ENCODE assay signal across 9 mouse cellular contexts in the genomic region with DNA sequence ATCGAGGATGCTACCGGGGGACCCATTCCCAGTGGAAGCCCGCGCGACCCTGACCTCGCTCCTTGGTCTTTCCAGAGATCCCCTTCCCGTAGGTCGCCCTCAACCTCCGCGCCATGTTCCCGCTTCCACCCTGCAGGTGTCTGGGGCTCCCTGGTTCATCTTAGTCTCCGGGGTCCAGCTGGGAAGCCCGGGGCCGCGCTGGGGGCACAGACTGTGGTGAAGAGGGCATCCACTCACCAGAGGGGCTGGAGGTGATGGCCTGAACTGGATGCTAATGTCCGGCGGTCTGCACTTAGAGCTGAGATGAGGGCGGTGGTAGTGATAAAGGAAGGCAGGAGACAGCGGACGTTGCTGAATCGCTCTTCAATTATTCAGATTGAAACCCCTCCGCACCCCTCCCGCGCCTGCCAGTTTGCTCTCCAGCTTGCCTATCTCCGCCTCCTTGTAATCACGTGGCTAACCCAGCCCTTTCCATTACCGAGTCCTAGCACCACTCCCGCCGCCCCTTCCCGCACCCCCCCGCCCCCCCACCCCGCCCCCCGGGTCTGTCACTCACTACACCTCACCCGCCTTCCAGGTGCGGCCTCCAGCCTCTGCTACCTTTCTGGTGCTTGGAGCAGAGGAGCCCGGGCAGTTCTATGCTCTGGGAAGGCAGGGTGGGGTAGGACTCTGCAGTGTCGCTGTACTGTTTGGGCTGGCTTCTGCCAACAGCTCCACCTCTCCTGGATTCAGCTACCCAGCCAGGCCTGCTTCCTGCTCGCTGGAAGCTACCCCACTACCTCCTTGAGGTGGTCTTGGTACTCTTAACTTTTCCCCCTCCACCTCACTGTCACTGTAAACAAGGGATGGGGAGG. TPM values are rescaled to one million over a fixed set of nuclear protein-coding genes. Genes with fewer than 3 reads are reported as not detected.
DNase-seq lines count a peak whose midpoint lies in the region; ATAC-seq and TF ChIP-seq lines count a peak whose summit lies in the region.
"Had no signal": no experiment of that assay in that cellular context is flagged by ENCODE, and none has a peak within 500 bp of the region (broad histone marks: within the 10 kb centered on the region; RNA-seq: fewer than 3 reads in every experiment).

TSS of gene Slc7a14 (minus strand) at position 445 of the 854 bp plus-strand sequence.

- no peaks in the 10 kb centered on the region for H3K36me3 ChIP-seq in lung, embryonic 14.5 days (ENCODE audit: insufficient read depth)
- no peaks in the 10 kb centered on the region for H3K36me3 ChIP-seq in embryonic facial prominence, embryonic 10.5 days (replicated peaks)
- no peaks in the 10 kb centered on the region for H3K36me3 ChIP-seq in hindbrain, postnatal 0 days (ENCODE audit: insufficient read depth, low read length)
- no peaks in the 10 kb centered on the region for H3K36me3 ChIP-seq in midbrain, embryonic 11.5 days (ENCODE audit: control insufficient read depth, insufficient read depth, low read length)
- H3K36me3 ChIP-seq in testis, adult 2 months (ENCODE audit: control insufficient read depth, insufficient read depth, low read length): no peaks in the 10 kb centered on the region

- no peak for DNase-seq in lung, embryonic 14.5 days
- no peak for DNase-seq in lung, adult 2 months
- peak; percentile 23 for DNase-seq in embryonic facial prominence, embryonic 10.5 days (ENCODE audit: low spot score)
- DNase-seq in hindbrain, postnatal 0 days (ENCODE audit: low spot score): peak; percentile 86
- peak; percentile 91 for DNase-seq in midbrain, embryonic 11.5 days (ENCODE audit: low spot score, missing footprints)
- DNase-seq in thymus, postnatal 0 days (ENCODE audit: low spot score): no peak
- DNase-seq in T-cell, adult 2 months (ENCODE audit: low spot score): no peak

- TF ChIP-seq CTCF in lung, embryonic 14.5 days (IDR thresholded peaks at IDR 0.05; ENCODE audit: low read depth): no peak
- TF ChIP-seq CTCF in lung, adult 2 months (IDR thresholded peaks at IDR 0.05; ENCODE audit: insufficient read depth, low read length): no peak
- no peak for TF ChIP-seq CTCF in hindbrain, postnatal 0 days (IDR thresholded peaks at IDR 0.05; ENCODE audit: low read depth)
- TF ChIP-seq CTCF in testis, adult 2 months (IDR thresholded peaks at IDR 0.05; ENCODE audit: control insufficient read depth, insufficient read depth, insufficient replicate concordance, low read depth, low read length): no peak

- peak within 1 kb of the TSS; percentile 8; the same call in 1 of the 2 replicates for H3K4me3 ChIP-seq in lung, embryonic 14.5 days (ENCODE audit: low read depth, low read length)
- H3K4me3 ChIP-seq in lung, adult 2 months (replicated peaks; ENCODE audit: extremely low read depth, low read depth, low read length): no peak within 1 kb of the TSS
- H3K4me3 ChIP-seq in embryonic facial prominence, embryonic 10.5 days: peak within 1 kb of the TSS; percentile 55
- H3K4me3 ChIP-seq in hindbrain, postnatal 0 days (ENCODE audit: low read length): peak within 1 kb of the TSS; percentile 70
- H3K4me3 ChIP-seq in midbrain, embryonic 11.5 days (ENCODE audit: low read depth, low read length): peak within 1 kb of the TSS; percentile 41
- H3K4me3 ChIP-seq in testis, adult 2 months (ENCODE audit: control insufficient read depth, low read depth, low read length): peak within 1 kb of the TSS; percentile 3; the same call in 1 of the 2 replicates

- no peaks in the 10 kb centered on the region for H3K9me3 ChIP-seq in lung, embryonic 14.5 days (ENCODE audit: low read depth, low read length)
- H3K9me3 ChIP-seq in embryonic facial prominence, embryonic 10.5 days: no peaks in the 10 kb centered on the region
- H3K9me3 ChIP-seq in hindbrain, postnatal 0 days (ENCODE audit: low read length): no peaks in the 10 kb centered on the region
- no peaks in the 10 kb centered on the region for H3K9me3 ChIP-seq in midbrain, embryonic 11.5 days (ENCODE audit: control insufficient read depth, low read length)

- H3K27ac ChIP-seq in lung, embryonic 14.5 days (ENCODE audit: low read depth): no peak within 1 kb of the TSS
- H3K27ac ChIP-seq in embryonic facial prominence, embryonic 10.5 days (replicated peaks): no peak within 1 kb of the TSS
- H3K27ac ChIP-seq in hindbrain, postnatal 0 days: peak within 1 kb of the TSS; percentile 79
- H3K27ac ChIP-seq in midbrain, embryonic 11.5 days (ENCODE audit: low read depth, low read length): no peak within 1 kb of the TSS
- no peak within 1 kb of the TSS for H3K27ac ChIP-seq in testis, adult 2 months (ENCODE audit: control insufficient read depth, insufficient read depth, low read depth, low read length)

- peaks cover 22% of the 10 kb centered on the region for H3K27me3 ChIP-seq in lung, embryonic 14.5 days (ENCODE audit: insufficient read depth, low read length)
- H3K27me3 ChIP-seq in embryonic facial prominence, embryonic 10.5 days (replicated peaks; ENCODE audit: low read depth, poor library complexity, severe bottlenecking): peaks cover 42% of the 10 kb centered on the region
- H3K27me3 ChIP-seq in hindbrain, postnatal 0 days (ENCODE audit: insufficient read depth, low read length): no peaks in the 10 kb centered on the region
- peaks cover 10% of the 10 kb centered on the region for H3K27me3 ChIP-seq in midbrain, embryonic 11.5 days (ENCODE audit: control insufficient read depth, insufficient read depth, low read length)
- no peaks in the 10 kb centered on the region for H3K27me3 ChIP-seq in testis, adult 2 months (ENCODE audit: control insufficient read depth, insufficient read depth, low read length)

- TF ChIP-seq POLR2A in lung, adult 2 months (IDR thresholded peaks at IDR 0.05; ENCODE audit: borderline replicate concordance, extremely low read depth, low read depth, low read length): no peak
- TF ChIP-seq POLR2A in testis, adult 2 months (IDR thresholded peaks at IDR 0.05; ENCODE audit: control insufficient read depth, low read depth, low read length): no peak

- H3K4me1 ChIP-seq in lung, embryonic 14.5 days (ENCODE audit: insufficient read depth): no peaks in the 10 kb centered on the region
- no peaks in the 10 kb centered on the region for H3K4me1 ChIP-seq in lung, adult 2 months (ENCODE audit: control insufficient read depth, insufficient read depth, low read length)
- H3K4me1 ChIP-seq in embryonic facial prominence, embryonic 10.5 days: peaks cover 14% of the 10 kb centered on the region
- H3K4me1 ChIP-seq in hindbrain, postnatal 0 days (ENCODE audit: insufficient read depth, low read length): no peaks in the 10 kb centered on the region
- H3K4me1 ChIP-seq in midbrain, embryonic 11.5 days (ENCODE audit: control insufficient read depth, insufficient read depth, low read length): peaks cover 4% of the 10 kb centered on the region; the same call in 1 of the 2 replicates
- H3K4me1 ChIP-seq in testis, adult 2 months (ENCODE audit: control insufficient read depth, insufficient read depth, low read length): peaks cover 5% of the 10 kb centered on the region

- 0 out of 2 replicates have a peak within 1 kb of the TSS, but pooled peaks have one; percentile 7 for H3K4me2 ChIP-seq in lung, embryonic 14.5 days
- peak within 1 kb of the TSS; percentile 69 for H3K4me2 ChIP-seq in hindbrain, postnatal 0 days (ENCODE audit: low read depth, low read length)
- peak within 1 kb of the TSS; percentile 89 for H3K4me2 ChIP-seq in midbrain, embryonic 11.5 days

- WGBS in lung, embryonic 14.5 days: under 1% methylated on average over 38 of the region's 38 CpGs
- WGBS in lung, adult 2 months: 5% methylated on average over 28 of the region's 38 CpGs
- WGBS in embryonic facial prominence, embryonic 10.5 days: 1% methylated on average over 32 of the region's 38 CpGs
- WGBS in hindbrain, postnatal 0 days: under 1% methylated on average over 30 of the region's 38 CpGs
- WGBS in midbrain, embryonic 11.5 days: under 1% methylated on average over 30 of the region's 38 CpGs

- no peak for ATAC-seq in lung, embryonic 14.5 days (ENCODE audit: insufficient read depth)
- ATAC-seq in hindbrain, postnatal 0 days: peak; percentile 94
- peak; percentile 90 for ATAC-seq in midbrain, embryonic 11.5 days (ENCODE audit: low FRiP score)

- no peak within 1 kb of the TSS for H3K9ac ChIP-seq in lung, embryonic 14.5 days
- H3K9ac ChIP-seq in hindbrain, postnatal 0 days (replicated peaks; ENCODE audit: low read length): peak within 1 kb of the TSS; percentile 86
- H3K9ac ChIP-seq in midbrain, embryonic 11.5 days (ENCODE audit: low read length): peak within 1 kb of the TSS; percentile 55

RNA-seq across cellular contexts. Expression of gene Slc7a14, which starts in this region (rescaled TPM):
- polyA plus RNA-seq in lung, embryonic 14.5 days (2014; fragmentation: Nextera tagmentation; extraction: Ambion mirVana): 0.07 and 0.13 TPM in 2 replicates
- 0.05 TPM in 2 replicates for polyA plus RNA-seq in lung, adult 2 months (2012; rRNA removed)
- 0.19 and 0.26 TPM in 2 replicates for polyA plus RNA-seq in embryonic facial prominence, embryonic 10.5 days (2016; fragmentation: Nextera tagmentation; extraction: Ambion mirVana)
- total RNA-seq in hindbrain, postnatal 0 days (2014; rRNA removed): 20.9 and 23.6 TPM in 2 replicates
- polyA plus RNA-seq in hindbrain, postnatal 0 days (2015; fragmentation: Nextera tagmentation; extraction: Ambion mirVana): 8.8 and 9.2 TPM in 2 replicates
- polyA plus RNA-seq in midbrain, embryonic 11.5 days (2014; fragmentation: Nextera tagmentation; extraction: Ambion mirVana): 0.43 and 0.44 TPM in 2 replicates
- 3.9 and 4.2 TPM in 2 replicates for polyA plus RNA-seq in testis, adult 2 months (2012; rRNA removed)
- polyA plus RNA-seq in thymus, postnatal 0 days (2015; fragmentation: Nextera tagmentation; extraction: Ambion mirVana): 0.01 and 0.04 TPM in 2 replicates
- total RNA-seq: liver, adult 2 months had no signal
- polyA plus RNA-seq: liver, adult 2 months had no signal

Comparison
In these comparisons a context has a peak if more than half of its experiments do, and no peak if none do; other contexts are left out.
1. Peak in DNase-seq and H3K4me3 ChIP-seq in embryonic facial prominence, embryonic 10.5 days; RNA of the gene not detected or under 1 TPM.
2. Peak in DNase-seq, ATAC-seq, H3K4me3 ChIP-seq, H3K9ac ChIP-seq and H3K4me2 ChIP-seq in midbrain, embryonic 11.5 days; RNA of the gene not detected or under 1 TPM.
3. H3K4me2 ChIP-seq: peak in every context shown above with its lines; median percentile 89 in midbrain, embryonic 11.5 days; 69 in hindbrain, postnatal 0 days; 7 in lung, embryonic 14.5 days.